Mouse (Mus musculus): ENCODE data around the gene Tmem120b. TPM values are rescaled to one million over a fixed set of nuclear protein-coding genes. Genes with fewer than 3 reads are reported as not detected.
A peak's percentile ranks its signal among the peaks of the same experiment; 100 is the strongest.

The Tmem120b gene
- polyA plus RNA-seq, 1 experiment from 2014 or later, result 19.8 TPM

- Histone ChIP-seq H3K27me3 (replicated peaks; ENCODE audit: control insufficient read depth, insufficient read depth, low read length) (no peaks in the 10 kb centered on the region), H3K4me3 (ENCODE audit: low read length) (peak overlapping the region; percentile 91), H3K36me3 (ENCODE audit: control insufficient read depth, insufficient read depth, low read length) (no peaks in the 10 kb centered on the region), H3K9me3 (ENCODE audit: control insufficient read depth, low read length) (no peaks in the 10 kb centered on the region), H3K27ac (ENCODE audit: low read depth, low read length) (peak overlapping the region; percentile 51), H3K4me1 (ENCODE audit: control insufficient read depth, insufficient read depth, low read depth, low read length) (peaks cover 59% of the 10 kb centered on the region), H3K4me2 (ENCODE audit: low read length) (peak overlapping the region; percentile 97), H3K9ac (ENCODE audit: low read depth, low read length) (peak overlapping the region; percentile 98)
- ATAC-seq, result no peak
- 9% methylated on average over 13 of the region's 13 CpGs for WGBS
Observed at GRCm38 (mm10) chr5:123134186-123134874, 66.1 kb downstream of the Tmem120b start.

DNA sequence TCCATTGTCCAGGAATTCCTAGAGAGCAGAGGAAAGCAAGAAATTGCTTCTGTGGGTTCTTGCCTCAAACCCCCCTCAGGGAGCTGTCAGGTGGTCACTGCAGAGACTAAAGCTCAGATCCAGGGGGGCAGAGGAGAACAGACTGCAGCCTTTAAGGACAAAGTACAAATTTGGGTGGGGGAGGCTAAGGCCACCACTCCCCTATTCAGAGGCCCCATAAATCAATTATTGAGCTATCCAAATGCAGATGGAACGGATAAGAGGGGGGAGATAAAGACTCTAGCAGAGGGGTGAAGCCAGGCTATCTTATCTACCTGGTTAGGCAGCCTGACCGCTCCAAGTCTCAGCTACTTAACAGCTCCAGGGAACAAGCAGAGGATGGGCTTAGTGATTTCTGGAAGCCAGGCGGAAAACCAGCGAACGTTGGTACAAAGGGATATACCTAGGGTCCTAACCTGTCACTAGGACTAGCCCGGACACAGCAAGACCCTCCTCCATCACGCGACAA lies 66.7 kb downstream of the Tmem120b start:
- H3K9me3 ChIP-seq (ENCODE audit: control insufficient read depth, low read length), result no peaks in the 10 kb centered on the region
- WGBS, result 11% methylated on average over 8 of the region's 8 CpGs
- H3K27ac ChIP-seq (ENCODE audit: low read depth, low read length), result peak overlapping the region; percentile 51
- H3K36me3 ChIP-seq (ENCODE audit: control insufficient read depth, insufficient read depth, low read length), result no peaks in the 10 kb centered on the region
- H3K4me3 ChIP-seq (ENCODE audit: low read length), result peak overlapping the region; percentile 91
- peak overlapping the region; percentile 97 for H3K4me2 ChIP-seq (ENCODE audit: low read length)
- H3K9ac ChIP-seq (ENCODE audit: low read depth, low read length), result peak overlapping the region; percentile 98
- no peak for ATAC-seq
- no peaks in the 10 kb centered on the region for H3K27me3 ChIP-seq (replicated peaks; ENCODE audit: control insufficient read depth, insufficient read depth, low read length)
- H3K4me1 ChIP-seq (ENCODE audit: control insufficient read depth, insufficient read depth, low read depth, low read length), result peaks cover 59% of the 10 kb centered on the region

DNA sequence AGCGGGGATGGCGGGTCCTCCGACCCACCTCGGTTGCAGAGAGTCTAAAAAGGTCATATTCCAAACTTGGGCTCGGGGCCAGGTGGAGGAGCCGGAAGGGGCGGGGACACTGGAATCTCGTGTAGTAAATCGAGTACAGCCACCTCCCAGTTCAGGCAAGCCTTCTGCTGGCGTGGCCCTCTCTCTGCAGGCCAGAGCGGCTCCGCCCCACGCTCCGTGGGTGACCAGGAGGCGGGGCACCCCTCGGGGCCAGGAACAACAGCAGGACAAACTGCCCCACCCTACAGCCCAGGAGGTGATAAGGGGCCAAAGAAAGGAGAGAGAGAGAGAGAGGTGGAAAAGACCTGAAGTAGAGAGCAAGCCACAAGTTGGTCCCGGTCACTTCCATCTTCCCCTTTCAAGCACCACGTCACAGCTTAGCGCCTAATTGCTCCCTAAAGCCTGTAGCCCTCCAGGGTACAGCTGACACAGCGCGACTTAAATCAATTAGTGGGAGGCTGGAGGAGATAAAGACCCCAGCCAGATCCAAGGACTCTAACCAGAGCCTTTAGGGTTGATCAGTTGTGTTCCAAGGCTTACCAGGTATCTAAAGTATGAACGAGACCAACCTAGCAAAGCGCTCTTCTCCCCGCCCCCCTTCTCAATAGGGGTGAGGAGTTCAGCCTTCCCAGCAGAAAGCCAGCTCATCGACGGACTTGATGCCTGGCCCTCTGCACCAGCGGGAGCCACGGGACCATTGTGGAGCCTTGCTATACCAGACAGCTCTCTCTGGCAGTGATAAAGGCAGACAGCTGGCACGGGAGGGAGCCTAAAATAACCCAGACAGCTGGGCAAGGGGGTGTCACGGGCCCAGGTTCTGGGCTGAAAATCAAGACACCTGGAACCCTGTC lies 67.5 kb downstream of the Tmem120b start:
- H3K4me3 ChIP-seq (ENCODE audit: low read length), result peak overlapping the region; percentile 91
- H3K36me3 ChIP-seq (ENCODE audit: control insufficient read depth, insufficient read depth, low read length), result no peaks in the 10 kb centered on the region
- H3K27me3 ChIP-seq (replicated peaks; ENCODE audit: control insufficient read depth, insufficient read depth, low read length), result no peaks in the 10 kb centered on the region
- H3K9ac ChIP-seq (ENCODE audit: low read depth, low read length), result peak overlapping the region; percentile 98
- peak overlapping the region; percentile 97 for H3K4me2 ChIP-seq (ENCODE audit: low read length)
- peak overlapping the region; percentile 100 for H3K27ac ChIP-seq (ENCODE audit: low read depth, low read length)
- peaks cover 59% of the 10 kb centered on the region for H3K4me1 ChIP-seq (ENCODE audit: control insufficient read depth, insufficient read depth, low read depth, low read length)
- no peaks in the 10 kb centered on the region for H3K9me3 ChIP-seq (ENCODE audit: control insufficient read depth, low read length)
- WGBS, result 2% methylated on average over 30 of the region's 30 CpGs
- ATAC-seq, result no peak

DNA sequence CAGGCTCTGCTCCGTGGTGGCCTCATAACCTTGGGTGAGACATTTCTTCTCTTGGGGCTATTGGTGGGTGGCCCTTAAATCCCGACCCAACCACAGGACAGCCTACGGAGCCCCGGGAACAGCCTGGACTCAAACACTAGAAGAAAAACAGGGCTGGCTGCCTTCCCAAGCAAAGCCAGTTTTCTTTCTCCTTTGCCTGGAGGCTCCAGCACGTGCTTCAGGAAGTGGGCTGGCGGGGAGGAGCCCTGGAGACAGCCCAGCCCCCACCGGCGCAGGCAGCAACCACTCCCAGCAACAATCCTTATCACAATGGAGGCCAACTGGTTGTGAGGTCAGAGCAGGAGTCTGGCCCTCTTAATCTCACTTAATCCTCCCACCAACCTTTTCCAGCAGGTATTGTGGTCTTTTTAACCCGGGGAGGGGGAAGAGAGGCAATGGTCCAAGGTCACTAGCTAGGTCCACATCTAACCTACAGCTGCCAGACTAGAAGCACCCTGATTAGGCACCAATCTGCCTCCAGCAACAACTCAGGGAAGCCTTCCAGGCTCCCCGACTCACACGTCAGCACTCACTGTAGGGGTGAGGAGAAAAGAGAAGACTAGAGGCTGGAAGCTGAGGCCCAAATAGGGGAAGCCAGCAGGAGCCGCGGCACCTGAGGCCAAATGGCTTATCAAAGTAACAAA lies 68.3 kb downstream of the Tmem120b start:
- under 1% methylated on average over 13 of the region's 13 CpGs for WGBS
- Histone ChIP-seq H3K36me3 (ENCODE audit: control insufficient read depth, insufficient read depth, low read length) (no peaks in the 10 kb centered on the region), H3K27ac (ENCODE audit: low read depth, low read length) (peak overlapping the region; percentile 100), H3K4me2 (ENCODE audit: low read length) (peak overlapping the region; percentile 97), H3K4me1 (ENCODE audit: control insufficient read depth, insufficient read depth, low read depth, low read length) (peaks cover 59% of the 10 kb centered on the region), H3K4me3 (ENCODE audit: low read length) (peak overlapping the region; percentile 91), H3K9ac (ENCODE audit: low read depth, low read length) (peak overlapping the region; percentile 98), H3K9me3 (ENCODE audit: control insufficient read depth, low read length) (no peaks in the 10 kb centered on the region), H3K27me3 (replicated peaks; ENCODE audit: control insufficient read depth, insufficient read depth, low read length) (no peaks in the 10 kb centered on the region)
- ATAC-seq, result peak; percentile 29

DNA sequence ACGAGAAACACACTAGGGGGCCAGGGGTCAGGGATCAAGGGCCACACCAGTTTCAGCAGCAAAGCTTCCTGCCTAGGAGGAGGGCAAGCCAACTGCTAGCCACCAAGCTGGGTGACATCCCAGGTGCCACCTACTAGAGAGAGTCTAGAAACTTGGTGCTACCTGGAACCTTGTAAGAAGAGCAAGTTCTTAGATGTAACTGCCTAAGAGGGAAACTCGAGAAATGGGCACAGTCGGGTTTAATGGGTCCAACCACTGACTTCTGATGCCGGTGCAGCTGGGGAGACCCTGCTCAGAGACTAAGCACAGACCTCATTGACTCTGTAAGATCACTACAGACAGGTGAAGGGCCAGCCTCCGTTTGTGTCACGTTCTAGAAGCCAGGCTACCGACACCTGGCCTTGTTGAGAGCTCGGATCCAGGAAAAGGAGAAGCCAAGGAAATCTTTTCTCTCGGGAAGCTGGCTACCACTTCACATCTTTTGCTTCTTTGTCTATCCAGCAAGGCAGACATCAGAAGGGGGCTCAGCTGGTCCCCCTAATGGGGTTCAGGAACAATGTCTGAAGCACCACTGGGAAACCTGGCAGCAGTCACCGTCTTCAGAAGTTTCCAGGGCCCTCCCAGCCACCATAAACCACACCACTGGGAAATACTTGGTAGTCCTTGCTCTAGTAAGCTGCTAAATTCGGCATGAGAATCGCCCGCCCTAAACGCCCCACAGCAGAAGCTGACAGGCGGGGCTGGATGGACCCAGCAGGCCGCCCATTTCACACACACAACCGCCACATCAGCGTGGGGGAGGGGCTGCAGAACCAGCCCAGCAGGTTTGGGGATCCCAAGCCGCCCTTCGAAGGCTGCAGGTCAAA lies 69.1 kb downstream of the Tmem120b start:
- H3K9me3 ChIP-seq (ENCODE audit: control insufficient read depth, low read length), result no peaks in the 10 kb centered on the region
- no peaks in the 10 kb centered on the region for H3K27me3 ChIP-seq (replicated peaks; ENCODE audit: control insufficient read depth, insufficient read depth, low read length)
- H3K27ac ChIP-seq (ENCODE audit: low read depth, low read length), result peak overlapping the region; percentile 100
- H3K4me2 ChIP-seq (ENCODE audit: low read length), result peak overlapping the region; percentile 97
- no peak for ATAC-seq
- 2% methylated on average over 20 of the region's 20 CpGs for WGBS
- H3K4me1 ChIP-seq (ENCODE audit: control insufficient read depth, insufficient read depth, low read depth, low read length), result peaks cover 54% of the 10 kb centered on the region
- peak overlapping the region; percentile 98 for H3K9ac ChIP-seq (ENCODE audit: low read depth, low read length)
- peak overlapping the region; percentile 91 for H3K4me3 ChIP-seq (ENCODE audit: low read length)
- no peaks in the 10 kb centered on the region for H3K36me3 ChIP-seq (ENCODE audit: control insufficient read depth, insufficient read depth, low read length)

- Histone ChIP-seq H3K27ac (ENCODE audit: low read depth, low read length) (peak overlapping the region; percentile 100), H3K4me1 (ENCODE audit: control insufficient read depth, insufficient read depth, low read depth, low read length) (peaks cover 48% of the 10 kb centered on the region), H3K36me3 (ENCODE audit: control insufficient read depth, insufficient read depth, low read length) (no peaks in the 10 kb centered on the region), H3K4me3 (ENCODE audit: low read length) (peak overlapping the region; percentile 91), H3K27me3 (replicated peaks; ENCODE audit: control insufficient read depth, insufficient read depth, low read length) (no peaks in the 10 kb centered on the region), H3K4me2 (ENCODE audit: low read length) (peak overlapping the region; percentile 97), H3K9me3 (ENCODE audit: control insufficient read depth, low read length) (no peaks in the 10 kb centered on the region), H3K9ac (ENCODE audit: low read depth, low read length) (peak overlapping the region; percentile 98)
- under 1% methylated on average over 6 of the region's 6 CpGs for WGBS
- no peak for ATAC-seq
Observed at GRCm38 (mm10) chr5:123137910-123138229, 69.7 kb downstream of the Tmem120b start.

- H3K27me3 ChIP-seq (replicated peaks; ENCODE audit: control insufficient read depth, insufficient read depth, low read length), result no peaks in the 10 kb centered on the region
- WGBS, result 1% methylated on average over 28 of the region's 40 CpGs
- H3K9me3 ChIP-seq (ENCODE audit: control insufficient read depth, low read length), result no peaks in the 10 kb centered on the region
- 0 out of 2 replicates have a peak, but pooled peaks have one; percentile 4 for ATAC-seq
- H3K4me3 ChIP-seq (ENCODE audit: low read length), result peak overlapping the region; percentile 91
- peak overlapping the region; percentile 98 for H3K9ac ChIP-seq (ENCODE audit: low read depth, low read length)
- H3K4me1 ChIP-seq (ENCODE audit: control insufficient read depth, insufficient read depth, low read depth, low read length), result peaks cover 43% of the 10 kb centered on the region
- H3K36me3 ChIP-seq (ENCODE audit: control insufficient read depth, insufficient read depth, low read length), result no peaks in the 10 kb centered on the region
- H3K4me2 ChIP-seq (ENCODE audit: low read length), result peak overlapping the region; percentile 97
- peak overlapping the region; percentile 100 for H3K27ac ChIP-seq (ENCODE audit: low read depth, low read length)
Observed at GRCm38 (mm10) chr5:123138230-123138911, 70.2 kb downstream of the Tmem120b start.

Data from hindbrain, embryonic 16.5 days (tissue).